Mouse (Mus musculus) right cerebral cortex, postnatal 25 days (tissue): ENCODE results near the gene Aamp.

ENCODE experiments used
- DNase-seq: peaks from one replicate; pipeline ENCODE4 v3.0.0; 2022

Aamp gene

DNA sequence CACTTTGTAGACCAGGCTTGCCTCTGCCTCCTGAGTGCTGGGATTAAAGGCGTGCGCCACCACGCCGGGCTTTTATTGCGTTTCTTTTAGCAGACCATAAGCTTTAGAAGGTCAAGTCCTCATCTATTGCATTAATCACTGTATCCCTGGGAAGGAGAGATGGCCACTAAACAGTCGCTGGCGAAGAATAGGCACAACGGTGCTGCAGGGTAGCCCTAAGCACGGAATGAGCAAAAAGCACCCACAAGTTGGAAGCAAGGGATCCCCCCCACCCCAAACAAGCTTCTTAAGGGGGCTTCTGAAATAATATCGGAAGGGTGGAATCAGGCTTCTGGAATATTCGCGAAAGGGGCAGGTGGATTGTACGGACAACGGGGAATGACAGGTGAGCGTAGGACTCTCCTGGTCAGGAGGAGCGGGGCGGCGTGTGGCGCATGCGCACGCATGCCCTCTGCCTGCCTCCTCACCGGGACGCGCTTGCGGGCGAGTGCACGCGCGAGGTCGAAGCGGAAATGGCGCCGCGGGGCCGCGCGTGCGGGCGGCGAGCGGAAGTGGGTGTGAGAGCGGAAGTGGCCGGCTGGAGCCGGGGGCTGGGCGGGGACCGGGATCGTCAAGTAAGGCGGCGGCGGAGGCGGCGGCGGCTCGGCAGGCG lies 48.5 kb downstream of the Aamp start, which contains the start of gene Arpc2:
Gene Arpc2, plus strand, starts transcription at position 147 of the 652 bp plus-strand sequence.
- DNase-seq: peak; percentile 98

DNA sequence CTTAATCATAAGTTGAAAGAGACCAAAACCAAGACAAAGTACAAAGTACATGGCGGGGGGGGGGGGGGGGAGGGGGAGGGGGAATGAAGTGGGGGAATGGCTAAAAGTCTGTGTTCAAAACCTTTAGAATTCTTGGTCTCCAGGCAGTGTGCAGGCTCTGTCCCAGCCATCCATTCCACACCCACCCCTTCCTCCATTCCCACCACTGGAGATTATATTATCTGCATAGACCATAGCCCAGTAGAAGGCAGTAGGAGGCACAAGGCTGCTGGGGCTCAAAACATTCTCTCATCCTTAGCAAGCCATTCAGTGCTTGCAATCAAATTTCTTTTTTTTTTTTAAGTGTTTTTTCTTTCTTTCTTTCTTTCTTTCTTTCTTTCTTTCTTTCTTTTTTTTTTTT lies 53.5 kb downstream of the Aamp start:
- DNase-seq: no peak

DNA sequence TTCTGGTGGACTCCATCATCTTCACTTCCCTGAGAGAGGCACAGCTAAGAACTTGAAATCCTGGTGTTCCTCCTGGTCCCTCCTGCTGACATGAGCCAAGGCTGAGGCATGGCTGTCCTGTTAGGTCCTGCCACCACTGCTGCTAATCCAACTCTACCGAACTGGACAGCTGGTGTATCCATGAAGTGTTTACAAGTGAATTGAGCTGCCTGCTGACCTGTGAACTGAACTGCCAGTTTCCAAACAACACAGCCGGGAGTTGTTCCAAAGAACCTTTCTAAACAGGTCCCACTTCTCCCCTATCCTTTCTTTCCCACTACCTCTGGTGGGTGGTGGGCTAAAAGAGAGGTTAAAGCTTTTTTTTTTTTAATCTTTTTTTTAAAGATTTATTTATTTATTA lies 54.6 kb downstream of the Aamp start:
- DNase-seq: no peak
